In genomic region chr13:35175587-35175986, GRCm38 (mm10) we compare ENCODE assay signal across 29 mouse cellular contexts.
"Had no signal": no experiment of that assay in that cellular context is flagged by ENCODE, and none has a peak within 500 bp of the region (broad histone marks: within the 10 kb centered on the region; RNA-seq: fewer than 3 reads in every experiment).

No protein-coding gene starts in this region.

- H3K27ac ChIP-seq: embryonic facial prominence, embryonic 10.5 days; embryonic facial prominence, embryonic 12.5 days; embryonic facial prominence, embryonic 13.5 days; embryonic facial prominence, embryonic 15.5 days; forebrain, embryonic 10.5 days; forebrain, embryonic 12.5 days; forebrain, embryonic 13.5 days; forebrain, embryonic 15.5 days; gastrocnemius, adult 2 months; heart, adult 2 months had no signal

- H3K4me1 ChIP-seq: forebrain, embryonic 12.5 days; forebrain, embryonic 13.5 days; forebrain, embryonic 15.5 days had no signal

- H3K4me2 ChIP-seq: embryonic facial prominence, embryonic 12.5 days; embryonic facial prominence, embryonic 13.5 days; embryonic facial prominence, embryonic 15.5 days; forebrain, embryonic 12.5 days; forebrain, embryonic 13.5 days; forebrain, embryonic 15.5 days had no signal

- ATAC-seq: forebrain, embryonic 13.5 days; forebrain, embryonic 14.5 days; forebrain, embryonic 15.5 days; forebrain, embryonic 16.5 days; forebrain, postnatal 0 days had no signal

- H3K9ac ChIP-seq: embryonic facial prominence, embryonic 12.5 days; embryonic facial prominence, embryonic 13.5 days; embryonic facial prominence, embryonic 15.5 days; forebrain, embryonic 12.5 days; forebrain, embryonic 13.5 days; forebrain, embryonic 15.5 days; forebrain, postnatal 0 days had no signal

- H3K9me3 ChIP-seq: embryonic facial prominence, embryonic 10.5 days; embryonic facial prominence, embryonic 12.5 days; embryonic facial prominence, embryonic 13.5 days; embryonic facial prominence, embryonic 15.5 days; forebrain, embryonic 10.5 days; forebrain, embryonic 12.5 days; forebrain, embryonic 13.5 days; forebrain, embryonic 15.5 days had no signal

- H3K36me3 ChIP-seq: embryonic facial prominence, embryonic 10.5 days; embryonic facial prominence, embryonic 12.5 days; embryonic facial prominence, embryonic 13.5 days; embryonic facial prominence, embryonic 15.5 days; forebrain, embryonic 10.5 days; forebrain, embryonic 12.5 days; forebrain, embryonic 15.5 days had no signal

- H3K27me3 ChIP-seq: embryonic facial prominence, embryonic 12.5 days; embryonic facial prominence, embryonic 13.5 days; embryonic facial prominence, embryonic 15.5 days; forebrain, embryonic 12.5 days; forebrain, embryonic 13.5 days; forebrain, embryonic 15.5 days had no signal

- H3K4me3 ChIP-seq: embryonic facial prominence, embryonic 10.5 days; embryonic facial prominence, embryonic 12.5 days; embryonic facial prominence, embryonic 13.5 days; embryonic facial prominence, embryonic 15.5 days; erythroblast, embryonic 14.5 days; forebrain, embryonic 10.5 days; forebrain, embryonic 12.5 days; forebrain, embryonic 13.5 days; forebrain, embryonic 15.5 days; gastrocnemius, adult 2 months; heart, adult 2 months had no signal

- DNase-seq: cerebellum, adult 2 months; cerebellum, adult 8-10 months; cerebellum, adult 9-10 months; cerebellum, adult 9-11 months; cerebellum, postnatal 10 days; cerebellum, postnatal 14 days; cerebellum, postnatal 25 days; cerebellum, postnatal 36 days; embryo, embryonic 11 days; forebrain, postnatal 0 days; gastrocnemius, adult 2 months; gastrocnemius, postnatal 10 days; gastrocnemius, postnatal 14 days; gastrocnemius, postnatal 25 days; gastrocnemius, postnatal 36 days; heart, adult 11 months; heart, adult 18-20 months; heart, adult 2 months had no signal
